Mouse (Mus musculus): Measurements from ENCODE around the gene Prdm11. TPM values are rescaled to one million over a fixed set of nuclear protein-coding genes. Genes with fewer than 3 reads are reported as not detected.

Gene Prdm11
- polyA plus RNA-seq, 1 experiment from 2014 or later: 4.1 TPM

DNA sequence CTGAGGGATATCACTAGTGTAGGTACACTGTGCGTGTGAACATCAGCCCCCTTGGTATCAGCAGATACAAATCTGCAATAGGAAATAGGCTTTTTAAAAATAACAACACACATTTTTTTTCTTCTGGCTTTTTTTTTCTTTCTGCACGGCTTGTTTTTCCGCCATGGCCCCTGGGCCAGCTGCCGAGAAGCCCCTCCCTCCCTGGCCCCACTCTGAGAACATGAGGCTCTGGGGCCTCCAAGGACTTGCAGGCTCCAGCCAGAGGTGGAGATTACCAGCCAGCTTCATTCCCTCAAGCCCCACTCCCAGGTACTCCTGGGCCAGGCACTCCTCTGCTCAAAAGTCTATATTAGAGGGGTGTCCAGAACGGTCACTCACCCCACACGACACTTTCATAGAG is 4.5 kb downstream of the Prdm11 start:
- peaks cover 30% of the 10 kb centered on the region for H3K4me1 ChIP-seq (replicated peaks)
- ATAC-seq (ENCODE audit: low FRiP score, low read depth): no peak
- 60% methylated on average over 6 of the region's 6 CpGs for WGBS
- H3K9me3 ChIP-seq: no peaks in the 10 kb centered on the region
- no peaks in the 10 kb centered on the region for H3K36me3 ChIP-seq
- H3K9ac ChIP-seq: no peak overlapping the region
- no peak overlapping the region for H3K27ac ChIP-seq (replicated peaks)
- H3K4me3 ChIP-seq: no peak overlapping the region
- H3K4me2 ChIP-seq: no peak overlapping the region
- no peaks in the 10 kb centered on the region for H3K27me3 ChIP-seq

DNA sequence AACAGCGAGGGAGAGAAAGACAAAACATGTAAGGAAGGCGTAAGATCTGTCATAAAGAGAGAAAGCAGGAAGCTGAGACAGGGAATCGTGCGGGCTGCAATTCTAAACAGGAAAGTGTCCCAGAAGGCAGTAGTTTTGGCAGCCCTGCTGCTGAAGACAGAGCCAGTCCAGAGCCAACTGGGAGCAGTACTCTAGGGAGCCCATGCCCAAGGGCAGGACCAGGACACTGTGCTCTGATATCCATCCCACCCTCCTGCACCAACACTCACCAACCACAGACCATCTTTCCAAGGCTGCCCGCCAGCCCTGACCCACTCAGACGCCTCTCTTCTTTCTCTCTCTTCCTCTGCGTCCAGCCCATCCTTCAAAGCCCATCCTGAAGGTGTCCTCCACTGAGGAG is 5.1 kb downstream of the Prdm11 start:
- Histone ChIP-seq H3K36me3 (no peaks in the 10 kb centered on the region), H3K4me3 (no peak overlapping the region), H3K4me2 (no peak overlapping the region), H3K9me3 (no peaks in the 10 kb centered on the region), H3K27me3 (no peaks in the 10 kb centered on the region), H3K9ac (no peak overlapping the region), H3K27ac (replicated peaks) (no peak overlapping the region), H3K4me1 (replicated peaks) (peaks cover 30% of the 10 kb centered on the region)
- ATAC-seq (ENCODE audit: low FRiP score, low read depth): no peak
- 79% methylated on average over 7 of the region's 7 CpGs for WGBS

DNA sequence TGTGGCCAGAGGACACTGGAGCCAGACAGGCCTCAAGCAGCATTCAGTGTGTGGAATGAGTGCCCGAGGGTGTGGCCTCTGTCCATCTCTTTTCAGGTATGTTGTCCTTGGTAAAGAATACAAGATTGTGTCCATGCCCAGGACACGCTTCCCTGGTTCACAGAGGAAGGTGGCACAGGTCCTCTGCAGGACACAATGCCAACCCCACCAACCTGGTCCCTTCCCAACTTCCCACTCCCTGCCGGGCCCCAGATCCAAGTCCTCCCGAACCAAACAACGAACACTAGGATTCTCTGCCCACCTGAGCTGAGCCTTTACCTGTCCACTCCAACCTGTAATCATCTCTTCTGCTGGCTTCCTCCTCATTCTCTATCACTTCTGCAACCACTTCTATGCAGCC is 6.3 kb downstream of the Prdm11 start:
- Histone ChIP-seq H3K9ac (no peak overlapping the region), H3K9me3 (no peaks in the 10 kb centered on the region), H3K27me3 (no peaks in the 10 kb centered on the region), H3K27ac (replicated peaks) (no peak overlapping the region), H3K4me1 (replicated peaks) (peaks cover 28% of the 10 kb centered on the region), H3K4me3 (no peak overlapping the region), H3K4me2 (no peak overlapping the region), H3K36me3 (no peaks in the 10 kb centered on the region)
- ATAC-seq (ENCODE audit: low FRiP score, low read depth): no peak
- WGBS: 91% methylated on average over 5 of the region's 5 CpGs

DNA sequence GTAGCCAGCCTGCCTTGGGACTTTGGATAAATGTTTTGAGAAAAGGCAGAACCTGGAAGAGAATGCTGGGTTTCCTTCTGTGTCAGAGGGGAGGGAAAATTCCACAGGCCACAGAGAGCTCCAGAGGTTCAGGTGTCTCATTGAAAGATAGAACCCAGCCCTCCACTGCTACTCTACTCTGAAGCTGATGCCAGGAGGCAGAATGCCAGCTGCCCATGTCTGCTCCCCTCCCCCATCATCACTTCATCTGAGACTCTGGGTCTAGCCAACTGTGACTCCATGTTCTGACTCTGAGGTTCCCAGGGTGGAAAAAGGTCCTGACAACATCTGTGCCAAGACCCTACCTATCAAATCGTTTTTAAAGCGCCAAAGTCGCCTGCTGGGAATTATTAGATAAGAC is 6.9 kb downstream of the Prdm11 start:
- Histone ChIP-seq H3K27ac (replicated peaks) (no peak overlapping the region), H3K9ac (no peak overlapping the region), H3K9me3 (no peaks in the 10 kb centered on the region), H3K4me1 (replicated peaks) (peaks cover 22% of the 10 kb centered on the region), H3K27me3 (no peaks in the 10 kb centered on the region), H3K4me2 (no peak overlapping the region), H3K4me3 (no peak overlapping the region), H3K36me3 (no peaks in the 10 kb centered on the region)
- WGBS: 81% methylated on average over 3 of the region's 3 CpGs
- ATAC-seq (ENCODE audit: low FRiP score, low read depth): no peak

DNA sequence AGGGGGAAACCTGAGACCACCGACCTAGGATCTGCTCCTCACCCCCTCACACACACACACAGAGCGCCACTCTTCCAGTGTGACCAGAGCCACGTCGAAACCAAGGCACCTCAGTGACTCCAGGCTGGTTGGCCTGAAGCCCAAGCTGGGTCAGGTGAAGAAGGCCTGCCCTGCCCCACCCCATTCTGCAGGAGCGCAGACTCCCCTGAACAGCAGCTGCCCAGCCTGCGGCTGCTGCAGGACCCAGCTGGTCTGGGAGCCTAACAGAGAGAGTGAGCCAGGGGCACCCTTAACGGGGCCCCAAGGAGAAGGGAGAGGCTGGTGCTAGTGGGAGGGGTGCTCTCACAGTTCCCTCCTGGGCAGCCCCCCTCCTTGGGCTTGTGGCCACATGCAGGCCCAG is 10.3 kb downstream of the Prdm11 start:
- H3K9me3 ChIP-seq: no peaks in the 10 kb centered on the region
- H3K27me3 ChIP-seq: no peaks in the 10 kb centered on the region
- H3K4me3 ChIP-seq: no peak overlapping the region
- peaks cover 29% of the 10 kb centered on the region for H3K4me1 ChIP-seq (replicated peaks)
- no peak overlapping the region for H3K4me2 ChIP-seq
- no peak overlapping the region for H3K9ac ChIP-seq
- 37% methylated on average over 7 of the region's 7 CpGs for WGBS
- H3K27ac ChIP-seq (replicated peaks): no peak overlapping the region
- H3K36me3 ChIP-seq: no peaks in the 10 kb centered on the region
- ATAC-seq (ENCODE audit: low FRiP score, low read depth): no peak; the same call in 1 of the 2 replicates

DNA sequence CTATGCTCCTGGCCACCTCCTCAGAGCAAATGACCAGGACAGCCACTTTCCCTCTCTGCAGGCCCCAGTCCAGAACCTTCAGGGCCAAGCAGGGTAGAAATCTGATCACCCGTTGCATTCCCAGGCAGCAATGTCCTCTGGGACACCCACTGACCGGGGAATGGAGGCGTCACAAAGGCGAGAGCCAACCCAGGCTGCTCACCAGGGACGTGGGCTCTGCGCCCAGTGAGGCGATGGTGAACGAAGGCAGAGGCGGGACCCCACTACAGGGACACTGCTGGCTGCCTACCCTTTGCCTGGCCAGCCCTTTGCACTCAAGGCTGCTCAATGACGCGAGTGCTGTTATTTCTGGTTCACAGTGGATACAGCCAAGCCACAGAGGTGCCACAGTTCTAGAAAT is 13.3 kb downstream of the Prdm11 start:
- no peak for ATAC-seq (ENCODE audit: low FRiP score, low read depth)
- Histone ChIP-seq H3K36me3 (no peaks in the 10 kb centered on the region), H3K4me3 (no peak overlapping the region), H3K27me3 (no peaks in the 10 kb centered on the region), H3K9ac (no peak overlapping the region), H3K4me2 (no peak overlapping the region), H3K4me1 (replicated peaks) (peaks cover 47% of the 10 kb centered on the region), H3K27ac (replicated peaks) (peak overlapping the region; percentile 7; the same call in 1 of the 2 replicates), H3K9me3 (no peaks in the 10 kb centered on the region)
- WGBS: 65% methylated on average over 11 of the region's 11 CpGs

DNA sequence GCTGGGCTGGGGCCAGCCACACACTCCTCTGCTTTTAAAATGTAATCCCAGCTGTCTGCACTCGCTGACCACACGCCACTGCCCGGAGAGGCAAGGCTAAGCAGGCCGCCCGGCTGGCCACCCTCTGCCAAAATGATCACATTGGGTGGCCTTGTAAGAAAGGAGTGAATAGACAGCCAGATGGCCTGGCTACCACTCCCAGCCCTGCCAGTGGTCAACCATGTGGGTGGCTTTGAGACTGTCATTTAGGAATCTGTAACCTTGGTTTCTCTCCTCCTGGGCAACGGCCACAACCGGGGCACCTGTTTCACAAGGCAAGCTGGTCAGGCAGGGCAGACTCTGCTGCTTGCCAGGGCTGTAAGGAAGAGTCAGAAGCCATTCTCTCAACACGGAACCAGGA is 13.9 kb downstream of the Prdm11 start:
- peaks cover 47% of the 10 kb centered on the region for H3K4me1 ChIP-seq (replicated peaks)
- H3K4me3 ChIP-seq: no peak overlapping the region
- H3K9me3 ChIP-seq: no peaks in the 10 kb centered on the region
- ATAC-seq (ENCODE audit: low FRiP score, low read depth): peak; percentile 58
- WGBS: 51% methylated on average over 8 of the region's 8 CpGs
- H3K27me3 ChIP-seq: no peaks in the 10 kb centered on the region
- H3K9ac ChIP-seq: no peak overlapping the region
- H3K36me3 ChIP-seq: no peaks in the 10 kb centered on the region
- no peak overlapping the region for H3K4me2 ChIP-seq
- H3K27ac ChIP-seq (replicated peaks): no peak overlapping the region

DNA sequence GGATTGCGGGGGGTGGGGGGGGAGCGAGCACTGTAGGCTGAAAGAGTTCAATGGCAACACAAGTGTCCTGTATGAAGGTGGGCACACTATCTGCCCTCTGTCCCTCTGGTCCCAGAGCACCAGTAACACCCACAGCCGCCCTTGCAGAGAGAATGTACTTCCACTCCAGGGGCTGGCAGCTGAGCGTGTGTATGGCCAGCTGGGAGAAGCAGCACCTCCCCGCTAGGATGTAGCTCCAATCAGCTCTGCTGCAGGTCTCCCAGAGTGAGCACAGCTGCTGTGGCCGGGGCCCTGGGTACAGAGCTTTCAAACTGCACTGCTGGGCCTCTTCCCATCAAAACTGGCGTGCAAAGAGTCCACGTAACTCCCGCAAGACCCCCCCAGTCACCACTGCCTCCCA is 14.9 kb downstream of the Prdm11 start:
- no peaks in the 10 kb centered on the region for H3K27me3 ChIP-seq
- no peak overlapping the region for H3K9ac ChIP-seq
- H3K4me1 ChIP-seq (replicated peaks): peaks cover 45% of the 10 kb centered on the region
- no peak for ATAC-seq (ENCODE audit: low FRiP score, low read depth)
- H3K27ac ChIP-seq (replicated peaks): no peak overlapping the region
- H3K4me3 ChIP-seq: no peak overlapping the region
- WGBS: 62% methylated on average over 9 of the region's 9 CpGs
- H3K9me3 ChIP-seq: no peaks in the 10 kb centered on the region
- H3K36me3 ChIP-seq: no peaks in the 10 kb centered on the region
- no peak overlapping the region for H3K4me2 ChIP-seq

DNA sequence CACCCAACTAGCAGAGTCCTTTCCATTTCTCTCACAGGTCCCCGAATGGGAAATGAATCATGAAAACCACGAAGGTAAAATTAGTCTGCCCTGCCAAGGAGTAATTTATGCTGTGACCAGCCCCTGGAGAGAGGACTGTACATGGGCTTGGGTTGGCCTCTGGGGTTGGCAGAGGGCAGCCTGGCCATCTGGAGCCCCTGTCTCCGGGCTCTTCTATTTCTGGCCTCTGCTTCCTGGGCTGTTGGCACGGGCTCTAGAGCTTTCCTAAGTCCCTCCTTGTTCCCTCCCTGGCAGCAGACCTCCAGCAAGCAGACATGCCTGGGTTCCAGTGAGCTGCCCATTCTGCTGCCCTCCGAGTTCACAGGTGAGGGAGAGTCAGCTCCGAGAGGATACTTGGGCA is 15.9 kb downstream of the Prdm11 start:
- Histone ChIP-seq H3K4me1 (replicated peaks) (peaks cover 41% of the 10 kb centered on the region), H3K9ac (no peak overlapping the region)

DNA sequence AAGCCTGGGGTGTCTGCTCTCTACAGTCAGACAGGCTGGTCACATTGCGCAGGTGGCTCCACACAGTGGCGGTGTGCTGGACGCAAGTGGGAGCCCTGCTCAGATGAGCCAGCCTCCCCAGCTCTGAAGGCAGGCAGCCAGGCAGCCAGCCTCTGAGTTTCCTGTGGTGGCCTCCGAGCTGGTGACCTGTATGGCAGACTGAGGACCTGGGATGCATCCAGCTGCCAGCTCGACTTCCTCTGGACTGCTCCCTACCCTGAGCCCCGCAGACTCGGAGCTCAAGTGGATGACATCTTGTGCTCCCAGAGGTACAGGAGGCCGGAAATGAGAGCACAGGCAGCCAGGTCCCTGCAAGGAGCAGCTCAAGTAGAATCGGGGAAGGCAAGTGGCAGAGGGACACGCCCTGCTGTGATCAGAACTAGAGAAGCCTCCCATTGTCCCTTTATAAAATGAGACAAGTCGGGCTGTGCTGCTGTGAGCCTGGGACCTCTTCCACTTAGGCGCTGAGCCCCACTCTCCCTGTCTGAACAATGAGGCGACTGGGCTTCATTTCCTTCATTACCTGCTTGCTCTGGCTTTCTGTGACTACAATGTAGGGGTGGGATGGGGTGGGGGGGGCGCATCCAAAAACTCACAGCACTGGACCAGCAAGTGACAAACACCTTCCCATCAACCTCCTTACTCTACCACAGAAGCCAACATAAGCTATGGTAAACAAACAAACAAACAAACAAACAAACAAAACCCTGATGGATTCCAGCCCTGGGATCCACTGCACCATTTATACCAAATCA is 16.5 kb downstream of the Prdm11 start:
- H3K27me3 ChIP-seq: no peaks in the 10 kb centered on the region
- no peak overlapping the region; the same call in 1 of the 2 replicates for H3K27ac ChIP-seq (replicated peaks)
- H3K36me3 ChIP-seq: no peaks in the 10 kb centered on the region
- H3K4me1 ChIP-seq (replicated peaks): peaks cover 41% of the 10 kb centered on the region
- no peak overlapping the region for H3K4me2 ChIP-seq
- no peak overlapping the region for H3K4me3 ChIP-seq
- no peaks in the 10 kb centered on the region for H3K9me3 ChIP-seq
- no peak overlapping the region for H3K9ac ChIP-seq
- ATAC-seq (ENCODE audit: low FRiP score, low read depth): no peak; the same call in 1 of the 2 replicates
- WGBS: 38% methylated on average over 14 of the region's 14 CpGs

More for the DNA sequence above, 15.9 kb downstream of the Prdm11 start:
- Histone ChIP-seq H3K27ac (replicated peaks) (no peak overlapping the region), H3K9me3 (no peaks in the 10 kb centered on the region), H3K27me3 (no peaks in the 10 kb centered on the region), H3K36me3 (no peaks in the 10 kb centered on the region), H3K4me2 (no peak overlapping the region), H3K4me3 (no peak overlapping the region)
- 49% methylated on average over 6 of the region's 6 CpGs for WGBS
- ATAC-seq (ENCODE audit: low FRiP score, low read depth): no peak

DNA sequence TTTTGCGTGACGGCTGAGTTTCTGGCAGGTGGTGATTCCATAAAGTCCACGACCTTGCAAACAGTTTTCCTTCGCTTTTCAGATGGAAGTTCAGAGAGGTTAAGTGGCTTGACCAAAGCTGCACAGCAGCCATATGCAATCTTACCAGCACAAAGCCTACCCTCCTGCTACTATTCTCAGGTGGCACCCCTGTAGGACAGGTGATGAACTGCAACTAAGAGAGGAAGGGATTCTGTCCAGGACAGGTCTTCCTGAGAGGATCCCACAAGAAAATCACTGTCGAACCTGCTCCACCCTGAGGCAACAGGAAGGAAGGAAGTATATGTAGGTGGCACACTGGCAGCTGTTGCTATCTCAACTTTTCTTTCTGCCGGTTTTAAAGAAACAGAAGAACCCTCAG is 17.1 kb downstream of the Prdm11 start:
- no peak overlapping the region; the same call in 1 of the 2 replicates for H3K27ac ChIP-seq (replicated peaks)
- WGBS: 72% methylated on average over 6 of the region's 6 CpGs

DNA sequence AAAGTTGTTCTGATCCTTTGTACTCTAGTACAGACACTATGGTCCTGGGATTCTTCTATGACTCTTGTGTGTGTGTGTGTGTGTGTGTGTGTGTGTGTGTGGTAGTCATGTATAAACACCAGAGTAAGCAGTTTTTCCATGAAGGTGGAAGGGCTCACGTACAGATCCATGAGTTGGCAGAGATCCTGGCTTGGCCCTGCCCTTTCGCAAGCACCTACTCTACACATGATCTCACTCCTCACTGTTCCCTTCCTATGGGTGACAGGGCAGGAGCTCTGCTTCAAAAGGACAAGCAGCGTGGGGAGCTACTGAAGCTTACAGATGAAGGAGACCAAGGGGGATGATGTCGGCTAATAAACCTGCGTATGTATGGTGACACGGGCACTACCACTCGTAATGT is 18.3 kb downstream of the Prdm11 start:
- no peaks in the 10 kb centered on the region for H3K9me3 ChIP-seq
- H3K4me1 ChIP-seq (replicated peaks): peaks cover 38% of the 10 kb centered on the region
- no peak for ATAC-seq (ENCODE audit: low FRiP score, low read depth)
- WGBS: 91% methylated on average over 7 of the region's 7 CpGs
- no peak overlapping the region for H3K27ac ChIP-seq (replicated peaks)
- no peaks in the 10 kb centered on the region for H3K36me3 ChIP-seq
- H3K9ac ChIP-seq: no peak overlapping the region
- no peak overlapping the region for H3K4me3 ChIP-seq
- no peak overlapping the region for H3K4me2 ChIP-seq
- no peaks in the 10 kb centered on the region for H3K27me3 ChIP-seq

More for the DNA sequence above, 17.1 kb downstream of the Prdm11 start:
- Histone ChIP-seq H3K36me3 (no peaks in the 10 kb centered on the region), H3K27me3 (no peaks in the 10 kb centered on the region), H3K4me3 (no peak overlapping the region), H3K4me1 (replicated peaks) (peaks cover 41% of the 10 kb centered on the region), H3K4me2 (no peak overlapping the region), H3K9me3 (no peaks in the 10 kb centered on the region), H3K9ac (no peak overlapping the region)
- no peak for ATAC-seq (ENCODE audit: low FRiP score, low read depth)

DNA sequence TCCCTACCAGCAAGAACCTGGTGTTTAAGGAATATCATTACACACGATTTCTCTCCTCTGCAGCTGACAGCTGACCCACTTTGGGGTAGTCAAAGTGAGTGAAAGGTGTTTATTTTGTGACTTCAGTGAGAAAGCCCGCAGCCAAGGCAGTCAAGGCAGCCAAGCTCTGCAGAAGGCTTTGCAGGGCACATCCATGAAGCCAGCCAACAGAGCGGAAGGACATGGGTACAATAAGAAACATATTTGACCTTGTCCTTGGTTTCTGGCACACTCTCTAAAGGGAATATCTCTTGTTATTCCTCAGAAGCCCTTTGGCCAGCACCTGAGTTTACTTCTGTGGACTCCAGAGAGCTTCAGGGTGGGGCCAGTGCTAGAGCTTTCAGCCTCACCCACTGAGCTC is 21.5 kb downstream of the Prdm11 start:
- Histone ChIP-seq H3K27ac (replicated peaks) (no peak overlapping the region), H3K9me3 (no peaks in the 10 kb centered on the region), H3K4me1 (replicated peaks) (peaks cover 7% of the 10 kb centered on the region; the same call in 1 of the 2 replicates), H3K27me3 (no peaks in the 10 kb centered on the region), H3K9ac (no peak overlapping the region), H3K4me2 (no peak overlapping the region), H3K36me3 (no peaks in the 10 kb centered on the region), H3K4me3 (no peak overlapping the region)
- no peak for ATAC-seq (ENCODE audit: low FRiP score, low read depth)
- WGBS: 87% methylated on average over 3 of the region's 3 CpGs

Data from hindbrain, embryonic 15.5 days (tissue).